Mouse (Mus musculus): ENCODE measurements around the gene Mindy4. TPM values are rescaled to one million over a fixed set of nuclear protein-coding genes. Genes with fewer than 3 reads are reported as not detected.

Mindy4 gene
- polyA plus RNA-seq, 1 experiment from 2014 or later, result 15.2 TPM

GRCm38 (mm10) chr6:55343446-55343845 is 140.3 kb downstream of the Mindy4 start:
- Histone ChIP-seq H3K27ac (no peak overlapping the region), H3K9me3 (no peaks in the 10 kb centered on the region), H3K4me3 (replicated peaks) (no peak overlapping the region), H3K4me1 (replicated peaks) (peaks cover 8% of the 10 kb centered on the region; the same call in 1 of the 2 replicates), H3K27me3 (no peaks in the 10 kb centered on the region), H3K4me2 (no peak overlapping the region), H3K36me3 (no peaks in the 10 kb centered on the region), H3K9ac (replicated peaks) (no peak overlapping the region)
- ATAC-seq (ENCODE audit: insufficient number of reproducible peaks, insufficient read depth, low FRiP score, low TSS enrichment, low read depth), result no peak
- WGBS, result 79% methylated on average over 10 of the region's 10 CpGs

DNA sequence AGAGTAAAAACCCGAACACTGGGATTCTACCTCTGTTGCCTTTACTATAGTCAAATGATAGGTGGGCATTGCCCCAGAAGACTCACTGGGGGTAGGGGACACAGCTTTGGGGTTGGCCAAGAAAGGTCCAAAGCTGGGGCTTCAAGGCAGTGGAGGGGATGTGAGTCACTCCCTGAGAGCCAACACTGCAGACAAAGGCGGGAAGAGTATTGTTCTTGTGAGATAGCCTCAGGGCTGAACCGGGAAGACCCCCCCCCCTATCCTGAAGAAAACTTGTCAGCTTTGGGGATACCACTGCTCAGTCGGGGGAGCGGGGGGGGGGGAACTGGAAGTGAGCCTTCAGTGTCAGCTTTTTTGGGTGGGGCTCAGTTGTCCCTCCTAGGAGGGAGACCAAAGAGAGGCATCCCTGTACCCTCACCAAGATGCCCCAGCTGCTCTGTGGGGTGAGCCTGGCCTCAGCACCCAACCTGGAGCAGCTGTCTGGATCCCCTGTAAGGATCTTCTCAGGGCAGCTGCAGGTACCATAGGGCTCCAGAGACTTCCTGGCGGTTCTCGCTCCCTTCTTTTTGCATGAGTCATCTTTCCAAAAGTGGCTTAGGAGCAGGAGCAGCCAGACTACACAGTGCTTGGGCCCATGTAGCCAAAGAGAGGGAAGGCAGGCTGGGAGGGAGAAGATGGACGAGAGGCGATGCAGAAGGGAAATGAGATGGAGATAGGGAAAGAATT is 141.3 kb downstream of the Mindy4 start:
- no peak for ATAC-seq (ENCODE audit: insufficient number of reproducible peaks, insufficient read depth, low FRiP score, low TSS enrichment, low read depth)
- Histone ChIP-seq H3K9me3 (no peaks in the 10 kb centered on the region), H3K4me1 (replicated peaks) (peaks cover 8% of the 10 kb centered on the region; the same call in 1 of the 2 replicates), H3K9ac (replicated peaks) (no peak overlapping the region), H3K4me3 (replicated peaks) (no peak overlapping the region), H3K27ac (no peak overlapping the region), H3K4me2 (no peak overlapping the region), H3K27me3 (no peaks in the 10 kb centered on the region), H3K36me3 (no peaks in the 10 kb centered on the region)
- 82% methylated on average over 9 of the region's 9 CpGs for WGBS

DNA sequence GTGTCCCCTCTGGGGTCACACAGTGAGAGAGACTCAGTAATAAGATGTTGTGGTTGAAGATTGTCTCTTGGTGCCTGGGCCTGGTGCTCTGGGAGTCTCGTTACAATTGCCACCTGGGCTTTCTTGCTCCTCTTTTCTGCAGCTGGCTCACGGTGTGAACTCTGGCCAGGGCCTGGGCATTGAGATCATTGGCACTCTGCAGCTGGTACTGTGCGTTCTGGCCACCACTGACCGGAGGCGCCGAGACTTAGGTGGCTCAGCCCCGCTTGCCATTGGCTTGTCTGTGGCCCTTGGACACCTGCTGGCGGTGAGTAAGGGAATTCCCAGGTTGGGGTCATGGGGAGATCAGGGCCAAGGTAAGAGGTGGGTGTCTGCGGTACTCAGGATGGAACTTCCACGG is 142.1 kb downstream of the Mindy4 start:
- H3K4me2 ChIP-seq, result no peak overlapping the region
- 87% methylated on average over 10 of the region's 10 CpGs for WGBS
- no peaks in the 10 kb centered on the region for H3K27me3 ChIP-seq
- no peaks in the 10 kb centered on the region for H3K36me3 ChIP-seq
- no peak overlapping the region for H3K9ac ChIP-seq (replicated peaks)
- H3K9me3 ChIP-seq, result peaks cover 7% of the 10 kb centered on the region; the same call in 1 of the 2 replicates
- no peak overlapping the region for H3K4me3 ChIP-seq (replicated peaks)
- H3K4me1 ChIP-seq (replicated peaks), result peaks cover 8% of the 10 kb centered on the region; the same call in 1 of the 2 replicates
- no peak for ATAC-seq (ENCODE audit: insufficient number of reproducible peaks, insufficient read depth, low FRiP score, low TSS enrichment, low read depth)
- no peak overlapping the region for H3K27ac ChIP-seq

GRCm38 (mm10) chr6:55346491-55346890 is 143.3 kb downstream of the Mindy4 start:
- 82% methylated on average over 7 of the region's 7 CpGs for WGBS

GRCm38 (mm10) chr6:55347711-55348571 is 144.8 kb downstream of the Mindy4 start:
- no peaks in the 10 kb centered on the region for H3K27me3 ChIP-seq
- H3K4me2 ChIP-seq, result no peak overlapping the region
- peaks cover 7% of the 10 kb centered on the region; the same call in 1 of the 2 replicates for H3K9me3 ChIP-seq
- 80% methylated on average over 5 of the region's 5 CpGs for WGBS
- H3K4me1 ChIP-seq (replicated peaks), result no peaks in the 10 kb centered on the region
- no peak overlapping the region for H3K4me3 ChIP-seq (replicated peaks)
- H3K36me3 ChIP-seq, result no peaks in the 10 kb centered on the region
- no peak for ATAC-seq (ENCODE audit: insufficient number of reproducible peaks, insufficient read depth, low FRiP score, low TSS enrichment, low read depth)
- no peak overlapping the region for H3K27ac ChIP-seq
- no peak overlapping the region for H3K9ac ChIP-seq (replicated peaks)

More at GRCm38 (mm10) chr6:55346491-55346890, 143.3 kb downstream of the Mindy4 start:
- H3K9ac ChIP-seq (replicated peaks), result no peak overlapping the region
- peaks cover 7% of the 10 kb centered on the region; the same call in 1 of the 2 replicates for H3K9me3 ChIP-seq
- ATAC-seq (ENCODE audit: insufficient number of reproducible peaks, insufficient read depth, low FRiP score, low TSS enrichment, low read depth), result no peak
- H3K4me2 ChIP-seq, result no peak overlapping the region
- H3K4me3 ChIP-seq (replicated peaks), result no peak overlapping the region
- no peaks in the 10 kb centered on the region for H3K36me3 ChIP-seq
- no peak overlapping the region for H3K27ac ChIP-seq
- H3K27me3 ChIP-seq, result no peaks in the 10 kb centered on the region
- peaks cover 8% of the 10 kb centered on the region; the same call in 1 of the 2 replicates for H3K4me1 ChIP-seq (replicated peaks)

DNA sequence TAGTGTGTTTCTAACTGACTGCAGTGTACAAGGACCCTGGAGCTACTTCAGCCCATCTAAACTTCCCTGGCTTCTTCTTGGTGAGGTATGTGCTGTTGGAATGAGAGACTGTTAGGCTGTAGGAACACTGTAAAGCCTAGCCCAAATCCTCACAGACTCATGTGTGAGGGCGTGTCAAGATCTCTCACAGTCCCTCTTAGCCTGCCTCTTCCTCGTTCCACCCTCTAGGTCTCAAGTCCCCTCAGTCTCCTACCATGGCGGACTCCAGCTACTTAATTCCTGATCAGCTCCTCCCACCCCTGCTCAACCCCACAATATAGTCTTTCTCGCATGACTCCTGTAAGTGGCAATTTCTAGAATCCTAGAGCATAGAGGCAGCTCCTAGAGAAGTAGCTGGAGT is 146.0 kb downstream of the Mindy4 start:
- Histone ChIP-seq H3K27ac (no peak overlapping the region), H3K9ac (replicated peaks) (no peak overlapping the region), H3K27me3 (no peaks in the 10 kb centered on the region), H3K36me3 (no peaks in the 10 kb centered on the region), H3K9me3 (peaks cover 7% of the 10 kb centered on the region; the same call in 1 of the 2 replicates), H3K4me2 (no peak overlapping the region), H3K4me1 (replicated peaks) (no peaks in the 10 kb centered on the region), H3K4me3 (replicated peaks) (no peak overlapping the region)
- ATAC-seq (ENCODE audit: insufficient number of reproducible peaks, insufficient read depth, low FRiP score, low TSS enrichment, low read depth), result no peak
- 87% methylated on average over 4 of the region's 4 CpGs for WGBS

GRCm38 (mm10) chr6:55350383-55350952 is 147.3 kb downstream of the Mindy4 start:
- H3K4me2 ChIP-seq, result no peak overlapping the region
- H3K27ac ChIP-seq, result no peak overlapping the region
- no peaks in the 10 kb centered on the region for H3K36me3 ChIP-seq
- peaks cover 7% of the 10 kb centered on the region; the same call in 1 of the 2 replicates for H3K9me3 ChIP-seq
- H3K4me1 ChIP-seq (replicated peaks), result no peaks in the 10 kb centered on the region
- 89% methylated on average over 6 of the region's 6 CpGs for WGBS
- no peak for ATAC-seq (ENCODE audit: insufficient number of reproducible peaks, insufficient read depth, low FRiP score, low TSS enrichment, low read depth)
- no peaks in the 10 kb centered on the region for H3K27me3 ChIP-seq
- H3K9ac ChIP-seq (replicated peaks), result no peak overlapping the region
- H3K4me3 ChIP-seq (replicated peaks), result no peak overlapping the region

DNA sequence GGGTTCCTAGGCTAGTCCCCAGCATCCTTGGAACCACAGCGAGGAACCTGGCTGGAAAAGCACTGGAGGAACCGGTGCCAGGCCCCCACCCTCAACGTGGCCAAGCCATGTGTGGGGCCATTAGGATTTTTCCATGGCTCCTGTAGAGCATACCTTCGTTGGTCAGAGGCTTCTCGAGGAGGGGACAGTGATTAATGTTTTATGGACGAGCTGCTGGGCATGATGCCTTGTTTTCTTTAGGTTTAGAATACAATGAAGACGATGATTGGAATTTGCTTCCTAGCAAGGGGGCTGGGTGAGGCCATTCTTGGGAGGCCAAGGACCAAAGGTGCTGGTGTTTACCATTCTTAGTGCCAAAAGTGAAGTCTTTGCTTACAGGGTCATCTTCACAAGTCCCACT is 148.5 kb downstream of the Mindy4 start:
- ATAC-seq (ENCODE audit: insufficient number of reproducible peaks, insufficient read depth, low FRiP score, low TSS enrichment, low read depth), result no peak
- WGBS, result 76% methylated on average over 7 of the region's 7 CpGs
- Histone ChIP-seq H3K9ac (replicated peaks) (no peak overlapping the region), H3K9me3 (peaks cover 7% of the 10 kb centered on the region; the same call in 1 of the 2 replicates), H3K27ac (no peak overlapping the region), H3K4me1 (replicated peaks) (no peaks in the 10 kb centered on the region), H3K36me3 (no peaks in the 10 kb centered on the region), H3K27me3 (no peaks in the 10 kb centered on the region), H3K4me2 (no peak overlapping the region), H3K4me3 (replicated peaks) (no peak overlapping the region)

DNA sequence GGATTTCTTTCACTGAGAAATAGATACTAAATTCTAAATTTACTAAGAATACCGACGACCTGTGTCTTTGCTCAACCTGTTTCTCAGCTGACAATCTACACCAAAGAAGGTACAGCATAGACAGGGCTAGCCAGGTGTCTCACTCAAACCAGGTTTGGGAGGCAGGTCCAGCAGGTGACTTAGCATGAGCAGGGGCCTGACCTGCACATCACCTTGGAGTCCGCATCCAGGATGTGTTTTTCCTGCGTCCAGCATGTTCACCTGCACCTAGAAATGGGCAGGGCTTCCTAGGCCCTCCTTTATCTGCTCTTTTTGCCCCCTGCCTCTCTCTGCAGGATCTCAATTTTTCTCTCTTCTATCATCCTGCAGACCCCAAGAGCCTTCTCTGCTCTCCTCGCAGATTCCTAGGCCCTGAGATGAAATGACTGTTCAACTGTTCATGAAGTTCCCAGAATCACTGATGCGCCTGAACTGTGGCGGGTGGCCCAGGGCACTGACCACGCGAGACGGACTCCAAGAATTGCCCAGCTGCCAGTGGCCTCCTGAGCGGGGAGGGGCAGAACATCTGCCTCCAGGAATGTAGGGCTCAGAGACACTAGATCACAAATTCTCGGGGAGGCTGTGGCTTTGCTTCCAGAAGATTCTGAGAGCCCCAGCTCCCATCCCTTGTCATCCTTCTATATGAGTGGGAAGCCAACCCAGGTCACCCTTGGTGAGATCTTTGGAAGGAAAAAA is 150.7 kb downstream of the Mindy4 start:
- no peak overlapping the region for H3K27ac ChIP-seq
- peaks cover 7% of the 10 kb centered on the region; the same call in 1 of the 2 replicates for H3K9me3 ChIP-seq
- H3K4me1 ChIP-seq (replicated peaks), result no peaks in the 10 kb centered on the region
- H3K27me3 ChIP-seq, result no peaks in the 10 kb centered on the region
- no peak overlapping the region for H3K9ac ChIP-seq (replicated peaks)
- WGBS, result 79% methylated on average over 12 of the region's 12 CpGs
- no peak overlapping the region for H3K4me2 ChIP-seq
- no peaks in the 10 kb centered on the region for H3K36me3 ChIP-seq
- no peak for ATAC-seq (ENCODE audit: insufficient number of reproducible peaks, insufficient read depth, low FRiP score, low TSS enrichment, low read depth)
- no peak overlapping the region for H3K4me3 ChIP-seq (replicated peaks)

- Histone ChIP-seq H3K36me3 (no peaks in the 10 kb centered on the region), H3K9ac (replicated peaks) (no peak overlapping the region), H3K4me1 (replicated peaks) (no peaks in the 10 kb centered on the region), H3K27ac (no peak overlapping the region), H3K4me3 (replicated peaks) (no peak overlapping the region), H3K27me3 (no peaks in the 10 kb centered on the region), H3K9me3 (peaks cover 7% of the 10 kb centered on the region; the same call in 1 of the 2 replicates), H3K4me2 (no peak overlapping the region)
- no peak for ATAC-seq (ENCODE audit: insufficient number of reproducible peaks, insufficient read depth, low FRiP score, low TSS enrichment, low read depth)
- 65% methylated on average over 4 of the region's 4 CpGs for WGBS
Measured at GRCm38 (mm10) chr6:55354456-55355117, 151.4 kb downstream of the Mindy4 start.

All from limb, embryonic 12.5 days (tissue).